Mouse (Mus musculus): ENCODE measurements around the gene Snx3.

Snx3 gene

DNA sequence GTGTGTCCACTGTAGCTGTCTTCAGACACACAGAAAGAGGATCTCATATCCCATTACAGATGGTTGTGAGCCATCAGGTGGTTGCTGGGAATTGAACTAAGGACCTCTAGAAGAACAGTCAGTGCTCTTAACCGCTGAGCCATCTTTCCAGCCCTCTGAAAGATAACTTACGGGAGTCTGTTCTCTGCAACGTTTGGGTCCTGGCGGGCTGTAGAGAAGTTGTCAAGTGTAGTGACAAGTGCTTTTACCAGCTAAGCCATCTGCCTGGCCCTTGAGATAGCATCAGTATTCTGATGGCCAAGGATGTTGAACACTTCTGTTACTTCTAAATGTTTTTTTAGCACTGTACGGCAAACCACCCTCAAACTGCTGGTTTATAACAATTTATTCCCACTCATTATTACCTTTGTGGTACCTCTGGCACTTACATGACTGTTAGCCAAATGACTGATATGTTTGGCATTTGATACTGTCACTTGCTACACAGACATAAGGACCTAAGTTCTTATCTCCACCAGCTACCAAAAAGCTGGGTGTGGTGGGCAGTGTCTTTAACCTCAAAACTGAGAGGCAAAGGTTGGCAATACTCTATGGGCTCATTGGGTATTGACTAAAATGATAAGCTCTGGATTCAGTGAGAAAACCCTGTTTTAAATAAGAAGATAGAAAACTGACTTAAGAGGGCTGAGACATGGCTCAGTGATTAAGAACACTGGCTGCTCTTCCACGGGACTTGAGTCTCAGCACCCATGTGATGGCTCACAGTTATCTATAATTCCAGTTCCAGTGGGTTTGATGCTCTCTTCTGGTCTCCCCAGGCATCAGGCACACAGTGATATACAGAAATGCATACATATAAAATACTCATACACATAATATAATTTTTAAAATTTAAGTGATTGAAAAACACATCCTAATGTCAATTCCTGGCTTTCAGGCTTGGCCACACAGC lies 9.6 kb downstream of the Snx3 start:
- no peak for DNase-seq

GRCm38 (mm10) chr10:42514125-42514524 lies 12.3 kb downstream of the Snx3 start:
- DNase-seq, result no peak

DNA sequence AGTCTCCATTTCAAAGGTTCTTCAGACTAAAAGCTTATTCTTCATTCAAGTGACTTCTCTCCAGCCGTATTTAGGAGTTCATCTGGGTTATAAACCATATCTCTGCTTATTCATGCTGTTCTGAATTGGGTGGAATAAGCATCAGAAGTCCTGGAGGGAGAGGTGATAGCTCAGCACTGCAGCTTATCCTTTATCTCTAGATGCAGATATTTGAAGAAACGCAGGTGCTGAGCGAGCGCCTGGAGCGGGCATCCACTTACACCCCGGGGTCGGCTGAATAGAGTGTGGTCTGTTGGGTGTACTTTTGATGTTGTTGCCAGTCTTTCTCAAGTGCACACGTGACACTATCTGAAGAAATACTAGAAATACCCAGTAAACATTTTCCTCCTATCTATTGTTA lies 16.5 kb downstream of the Snx3 start:
- no peak for DNase-seq

GRCm38 (mm10) chr10:42521315-42521981 lies 19.6 kb downstream of the Snx3 start:
- DNase-seq, result no peak

DNA sequence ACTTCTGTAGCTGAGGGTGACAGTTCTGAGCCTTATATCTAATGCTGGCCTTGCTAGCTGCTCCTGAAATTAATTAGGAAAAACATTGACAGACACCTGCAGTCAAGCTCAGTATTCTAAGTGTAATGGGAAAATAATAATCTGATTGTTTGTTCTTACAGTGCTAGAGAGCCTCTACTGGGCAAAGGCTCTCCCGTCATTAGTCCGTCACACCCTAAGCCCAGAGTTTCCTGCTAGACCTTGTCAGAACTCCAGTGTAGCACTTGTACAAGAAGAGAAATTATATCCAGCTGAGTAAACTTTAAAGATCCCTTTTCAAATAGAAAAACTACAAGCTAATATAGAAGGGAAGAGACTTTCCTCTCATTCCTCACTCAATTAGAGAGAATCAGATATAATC lies 21.1 kb downstream of the Snx3 start:
- no peak for DNase-seq

DNA sequence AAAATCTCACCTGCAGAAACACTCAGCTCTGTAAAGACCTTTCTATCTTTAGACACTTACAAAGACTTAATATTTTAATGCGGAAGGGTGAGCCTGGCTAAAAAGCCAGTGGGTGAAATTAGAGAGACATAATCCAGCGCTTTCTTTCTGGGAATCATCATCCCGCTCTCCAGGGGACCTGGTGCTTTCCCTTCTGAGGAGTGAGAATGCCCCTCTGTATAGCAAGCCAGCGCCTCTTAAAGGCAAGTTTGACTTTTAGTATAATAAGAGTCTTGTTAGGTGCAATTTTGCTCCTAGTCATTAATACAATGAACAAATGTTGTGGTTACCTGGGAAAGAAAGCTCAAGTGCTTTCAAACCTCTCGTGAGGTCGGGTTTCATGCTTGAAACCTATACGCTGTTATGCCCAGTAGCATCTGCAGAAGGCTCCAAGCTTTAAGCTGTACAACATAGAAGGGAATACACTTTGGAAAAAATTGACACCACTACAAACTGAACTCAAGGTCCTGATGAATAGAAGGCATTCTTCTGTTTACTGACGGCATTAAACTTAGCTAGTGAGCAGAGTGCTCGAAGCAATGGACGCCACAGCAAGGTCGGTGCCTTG lies 21.8 kb downstream of the Snx3 start:
- no peak for DNase-seq

DNA sequence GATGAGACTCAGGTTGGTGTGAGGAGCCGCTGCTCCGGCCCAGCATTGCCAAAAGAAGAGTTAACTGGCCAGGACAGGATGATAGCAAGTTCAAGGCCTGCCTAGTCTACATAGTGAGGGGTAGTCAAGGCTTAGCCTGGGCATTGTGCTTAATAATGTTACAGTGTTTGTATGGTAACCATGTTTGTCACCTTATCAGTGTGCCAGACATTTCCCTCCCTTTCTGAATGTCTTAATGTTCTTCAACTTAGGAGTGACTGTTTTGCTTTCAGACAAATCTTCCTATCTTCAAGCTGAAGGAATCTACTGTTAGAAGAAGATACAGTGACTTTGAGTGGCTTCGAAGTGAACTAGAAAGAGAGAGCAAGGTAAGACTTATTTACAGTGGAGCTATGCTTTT lies 23.9 kb downstream of the Snx3 start:
- no peak for DNase-seq

- no peak for DNase-seq
These were observed 32.1 kb downstream of the Snx3 start for GRCm38 (mm10) chr10:42533836-42534453.

GRCm38 (mm10) chr10:42537571-42538316 lies 35.9 kb downstream of the Snx3 start:
- no peak for DNase-seq

- no peak for DNase-seq
These were observed 44.1 kb downstream of the Snx3 start for GRCm38 (mm10) chr10:42545707-42546503.

DNA sequence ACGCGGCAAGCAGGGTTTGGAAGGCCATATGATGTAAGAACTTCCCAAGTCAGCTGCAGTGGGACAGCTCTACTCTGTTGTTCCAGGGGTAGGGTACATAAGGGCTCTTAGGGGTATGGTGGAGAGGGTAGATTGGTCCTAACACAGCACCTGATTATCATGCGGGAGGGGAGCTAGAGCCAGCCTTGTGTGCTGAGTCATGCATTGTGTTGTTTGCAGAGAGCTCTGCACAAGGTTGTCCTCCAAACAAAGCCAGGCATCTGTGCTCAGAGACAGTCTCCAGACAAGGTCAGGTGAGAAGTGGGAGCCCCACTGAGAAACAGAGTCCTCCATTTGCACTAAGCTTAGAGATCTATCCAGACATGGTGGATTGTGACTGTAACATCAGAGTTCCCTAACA lies 44.7 kb downstream of the Snx3 start:
- no peak for DNase-seq

DNA sequence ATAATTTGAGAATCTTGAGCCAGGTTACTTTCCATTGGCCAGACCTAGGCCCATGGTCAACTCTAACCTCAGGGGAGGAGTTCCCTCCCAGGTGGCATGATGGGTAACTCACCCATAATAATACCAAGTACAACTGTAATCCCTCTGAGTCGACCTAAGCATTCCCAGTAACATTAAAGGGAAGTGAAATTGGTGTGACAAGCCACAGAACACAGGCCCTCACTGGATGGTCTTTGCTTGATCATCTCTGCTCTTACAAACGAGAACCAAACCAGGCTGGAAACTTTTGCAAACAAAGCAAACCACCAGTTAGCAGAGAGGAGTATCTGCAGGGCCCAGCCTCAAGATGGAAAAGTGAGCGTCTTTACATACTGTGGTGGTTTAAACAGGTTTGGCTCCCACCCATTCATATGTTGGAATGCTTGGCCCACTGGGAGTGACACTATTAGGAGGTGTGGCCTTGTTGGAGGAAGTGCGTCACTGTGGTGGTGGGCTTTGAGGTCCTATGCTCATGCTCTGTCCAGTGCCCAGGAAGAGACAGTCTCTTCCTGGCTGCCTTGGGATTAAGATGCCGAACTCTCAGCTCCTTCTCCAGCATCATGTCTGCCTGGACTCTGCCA lies 57.9 kb downstream of the Snx3 start:
- DNase-seq, result no peak

DNA sequence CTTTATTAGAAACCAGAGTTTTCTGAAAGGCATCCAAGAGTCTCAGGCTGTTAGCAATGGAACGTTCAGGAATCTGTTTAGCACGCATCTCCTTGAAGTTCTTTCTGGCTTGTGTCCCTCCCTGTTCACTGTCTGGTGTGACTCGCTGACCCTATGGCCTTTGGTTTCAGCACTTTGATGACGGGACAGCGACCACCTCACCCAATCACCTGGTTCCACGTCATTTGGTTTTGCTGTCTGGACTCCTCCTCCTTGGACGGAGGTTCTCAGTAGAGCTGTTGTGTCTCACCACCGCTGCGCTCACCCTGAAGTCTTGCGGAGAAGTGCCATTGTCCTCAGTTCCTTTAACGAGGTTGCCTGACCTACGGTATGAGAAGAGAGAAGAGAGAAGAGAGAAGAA lies 60.4 kb downstream of the Snx3 start:
- no peak for DNase-seq

- DNase-seq, result no peak
These were observed 70.7 kb downstream of the Snx3 start for GRCm38 (mm10) chr10:42572567-42572966.

- no peak for DNase-seq
These were observed 71.1 kb downstream of the Snx3 start for GRCm38 (mm10) chr10:42572971-42573370.

- DNase-seq, result no peak
These were observed 72.8 kb downstream of the Snx3 start for GRCm38 (mm10) chr10:42574639-42575038.

GRCm38 (mm10) chr10:42577525-42578280 lies 75.9 kb downstream of the Snx3 start:
- no peak for DNase-seq

- no peak for DNase-seq
These were observed 76.4 kb downstream of the Snx3 start for GRCm38 (mm10) chr10:42578281-42578675.

GRCm38 (mm10) chr10:42578698-42579474 lies 77.1 kb downstream of the Snx3 start:
- no peak for DNase-seq

Measured in right cerebral cortex, postnatal 25 days (tissue).